Mouse (Mus musculus) liver, embryonic 14.5 days (tissue): Measurements from ENCODE around the gene Fndc9. TPM values are rescaled to one million over a fixed set of nuclear protein-coding genes. Genes with fewer than 3 reads are reported as not detected.

Experiments used
- ATAC-seq: fragments of 200-750 bp; cut with Nextera tagmentation; 2 replicates; pipeline ENCODE4 v1.8.0; 2017; ENCODE audit warnings: moderate number of reproducible peaks, mild to moderate bottlenecking, moderate library complexity; ENCODE audit not compliant: insufficient read depth
- DNase-seq, 3 experiments: peaks; one replicate each; pipeline ENCODE4 v3.0.0-alpha.2; 2012 to 2013; ENCODE audit warnings: low read depth in 3 of 3, low spot score in 3 of 3
- H3K27ac ChIP-seq: fragments of 300-500 bp; sonication (generic); 2 replicates; pipeline ENCODE4 v1.5.1; 2014; ENCODE audit warnings: moderate library complexity, mild to moderate bottlenecking, control low read depth, inconsistent platforms
- H3K27me3 ChIP-seq: fragments of 300-500 bp; sonication (generic); 2 replicates; pipeline ENCODE4 v1.6.1; 2014; ENCODE audit warnings: mild to moderate bottlenecking, low read length, moderate library complexity; ENCODE audit not compliant: control insufficient read depth, insufficient read depth
- H3K36me3 ChIP-seq: fragments of 300-500 bp; sonication (generic); replicated peaks from 2 replicates; pipeline ENCODE4 v1.6.1; 2014; ENCODE audit warnings: low read depth; ENCODE audit not compliant: control insufficient read depth, insufficient read depth
- H3K4me1 ChIP-seq, 2 experiments: fragments of 200-500 bp in 1 of 2; fragments of 300-500 bp in 1 of 2; sonication (generic) in 1 of 2; replicated peaks; 2 replicates each; pipeline ENCODE4 v1.6.1; 2012 to 2014; ENCODE audit warnings: antibody characterized with exemption in 1 of 2, inconsistent platforms in 1 of 2, low read length in 1 of 2; ENCODE audit not compliant: control insufficient read depth in 2 of 2, insufficient read depth in 2 of 2
- H3K4me2 ChIP-seq: fragments of 300-500 bp; sonication (generic); 2 replicates; pipeline ENCODE4 v1.6.1; 2014; ENCODE audit warnings: low read depth, mild to moderate bottlenecking, control low read depth, moderate library complexity
- H3K4me3 ChIP-seq, 2 experiments: fragments of 200-500 bp in 1 of 2; fragments of 300-500 bp in 1 of 2; sonication (generic) in 1 of 2; 2 replicates each; pipeline ENCODE4 v1.5.1; 2012 to 2014; ENCODE audit warnings: low read depth in 2 of 2, low read length in 2 of 2, mild to moderate bottlenecking in 2 of 2, control low read depth in 1 of 2, inconsistent platforms in 1 of 2, moderate library complexity in 1 of 2; ENCODE audit not compliant: insufficient read depth in 1 of 2
- H3K9ac ChIP-seq: fragments of 300-500 bp; sonication (generic); replicated peaks from 2 replicates; pipeline ENCODE4 v1.6.1; 2014; ENCODE audit warnings: mild to moderate bottlenecking, control low read depth, moderate library complexity
- H3K9me3 ChIP-seq: fragments of 300-500 bp; sonication (generic); 2 replicates; pipeline ENCODE4 v1.6.1; 2016; ENCODE audit warnings: low read length, mixed read lengths; ENCODE audit not compliant: control insufficient read depth
- CTCF ChIP-seq: IDR thresholded peaks from 2 replicates; pipeline ENCODE4 v1.5.1; 2016; ENCODE audit warnings: antibody characterized with exemption, low read depth, control low read depth
- EP300 ChIP-seq: IDR thresholded peaks from 2 replicates; pipeline ENCODE4 v1.6.1; 2016; ENCODE audit warnings: antibody characterized with exemption, low read depth
- WGBS: fragments of 180-500 bp; shearing (Covaris S2); extraction: QIAGEN DNeasy Blood & Tissue Kit; methylation state at CpG from one replicate; pipeline ENCODE4 v1.1.7; 2014; ENCODE audit not compliant: insufficient replicate concordance; 5-methylcytosine and 5-hydroxymethylcytosine counted together
- polyA plus RNA-seq, 2 experiments: library from polyadenylated mRNA; depleted of rRNA in 1 of 2; stranded (reverse) in 1 of 2; unstranded in 1 of 2; fragments of >200 nt; fragmentation: Nextera tagmentation in 1 of 2; extraction: Ambion mirVana in 1 of 2; gene quantifications; 2 replicates each; pipeline versions ENCODE4 v1.2.1 to v1.2.3; 2012 to 2014

The Fndc9 gene
- polyA plus RNA-seq, 2 experiments = not detected

DNA sequence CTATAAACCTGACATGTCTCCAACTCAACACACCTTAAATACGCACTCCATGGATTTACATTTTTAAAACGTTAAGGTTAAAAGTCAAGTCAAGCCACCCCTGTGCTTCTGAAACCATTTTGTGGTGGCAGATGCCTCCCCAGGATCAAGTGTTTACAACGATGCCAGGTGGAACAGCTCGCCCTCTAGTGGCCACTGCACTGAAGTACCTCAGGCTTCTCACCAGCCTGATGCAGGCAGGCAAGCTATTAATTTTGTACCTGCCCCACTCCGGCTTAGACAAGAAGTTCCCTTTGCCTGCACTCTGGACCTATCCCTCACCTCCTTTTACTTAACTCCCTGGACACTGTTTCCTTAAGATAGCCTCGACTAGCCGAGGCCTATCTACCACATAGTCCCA lies 16.7 kb downstream of the Fndc9 start:
- DNase-seq = peak in 2 of 3 experiments; percentile 31 to 48
- no peak overlapping the region for H3K4me2 ChIP-seq
- no peak for TF ChIP-seq EP300
- peak; percentile 97 for TF ChIP-seq CTCF
- no peaks in the 10 kb centered on the region for H3K36me3 ChIP-seq
- H3K4me1 ChIP-seq = no peaks in the 10 kb centered on the region
- H3K9me3 ChIP-seq = no peaks in the 10 kb centered on the region
- WGBS = 28% methylated on average over 7 of the region's 7 CpGs
- H3K27me3 ChIP-seq = no peaks in the 10 kb centered on the region
- H3K4me3 ChIP-seq = no peak overlapping the region
- ATAC-seq = peak; percentile 43; the same call in 1 of the 2 replicates
- H3K27ac ChIP-seq = no peak overlapping the region
- H3K9ac ChIP-seq = no peak overlapping the region

GRCm38 (mm10) chr11:46255291-46255690 lies 20.0 kb downstream of the Fndc9 start:
- 74% methylated on average over 2 of the region's 2 CpGs for WGBS
- no peak overlapping the region for H3K9ac ChIP-seq

GRCm38 (mm10) chr11:46258207-46258606 lies 22.9 kb downstream of the Fndc9 start:
- Histone ChIP-seq H3K9me3 (no peaks in the 10 kb centered on the region), H3K27ac (no peak overlapping the region), H3K4me3 (no peak overlapping the region), H3K9ac (no peak overlapping the region), H3K27me3 (no peaks in the 10 kb centered on the region), H3K4me2 (no peak overlapping the region), H3K4me1 (no peaks in the 10 kb centered on the region), H3K36me3 (no peaks in the 10 kb centered on the region)
- WGBS = 65% methylated on average over 4 of the region's 4 CpGs
- DNase-seq (no peak), ATAC-seq (no peak)
- TF ChIP-seq EP300 = no peak
- TF ChIP-seq CTCF = peak; percentile 61

More at GRCm38 (mm10) chr11:46255291-46255690, 20.0 kb downstream of the Fndc9 start:
- TF ChIP-seq CTCF = no peak
- TF ChIP-seq EP300 = no peak
- Histone ChIP-seq H3K4me2 (no peak overlapping the region), H3K36me3 (no peaks in the 10 kb centered on the region), H3K9me3 (no peaks in the 10 kb centered on the region), H3K4me3 (no peak overlapping the region), H3K27ac (no peak overlapping the region), H3K27me3 (no peaks in the 10 kb centered on the region), H3K4me1 (no peaks in the 10 kb centered on the region)
- DNase-seq (no peak), ATAC-seq (no peak)

- Histone ChIP-seq H3K9me3 (no peaks in the 10 kb centered on the region), H3K36me3 (no peaks in the 10 kb centered on the region), H3K4me2 (no peak overlapping the region), H3K27me3 (no peaks in the 10 kb centered on the region), H3K4me1 (no peaks in the 10 kb centered on the region), H3K27ac (no peak overlapping the region), H3K4me3 (no peak overlapping the region), H3K9ac (no peak overlapping the region)
- no peak for DNase-seq
- ATAC-seq = no peak
- 80% methylated on average over 8 of the region's 8 CpGs for WGBS
- no peak for TF ChIP-seq CTCF
- TF ChIP-seq EP300 = no peak
These were observed 23.4 kb downstream of the Fndc9 start for GRCm38 (mm10) chr11:46258749-46259148.

- 60% methylated on average over 3 of the region's 3 CpGs for WGBS
- DNase-seq = no peak
These were observed 27.5 kb downstream of the Fndc9 start for GRCm38 (mm10) chr11:46262854-46263253.

More at GRCm38 (mm10) chr11:46262854-46263253, 27.5 kb downstream of the Fndc9 start:
- H3K4me3 ChIP-seq = no peak overlapping the region
- H3K36me3 ChIP-seq = no peaks in the 10 kb centered on the region
- no peak for ATAC-seq
- no peak overlapping the region for H3K27ac ChIP-seq
- H3K9ac ChIP-seq = no peak overlapping the region
- H3K4me1 ChIP-seq = no peaks in the 10 kb centered on the region
- no peak overlapping the region for H3K4me2 ChIP-seq
- H3K27me3 ChIP-seq = no peaks in the 10 kb centered on the region
- TF ChIP-seq EP300 (no peak), CTCF (no peak)
- no peaks in the 10 kb centered on the region for H3K9me3 ChIP-seq
